Mouse (Mus musculus) hindbrain, embryonic 10.5 days (tissue): Measurements from ENCODE around the gene Cct2. TPM values are rescaled to one million over a fixed set of nuclear protein-coding genes. Genes with fewer than 3 reads are reported as not detected.
A peak's percentile ranks its signal among the peaks of the same experiment; 100 is the strongest.
"Not testable (repeated sequence)": the region's sequence is repeated elsewhere in the genome, so short reads cannot be mapped to it uniquely, and the experiment has no call there.

Experiments
- DNase-seq: peaks from one replicate; pipeline ENCODE4 v3.0.0-alpha.2; 2017; ENCODE audit warnings: low spot score
- H3K27ac ChIP-seq: fragments of 300-500 bp; sonication (generic); 2 replicates; pipeline ENCODE4 v1.5.1; 2016; ENCODE audit warnings: mild to moderate bottlenecking, moderate library complexity
- H3K27me3 ChIP-seq: fragments of 300-500 bp; sonication (generic); 2 replicates; pipeline ENCODE4 v1.6.1; 2016; ENCODE audit warnings: mild to moderate bottlenecking; ENCODE audit not compliant: poor library complexity, insufficient read depth, severe bottlenecking
- H3K36me3 ChIP-seq: fragments of 300-500 bp; sonication (generic); 2 replicates; pipeline ENCODE4 v1.6.1; 2016; ENCODE audit warnings: mild to moderate bottlenecking, moderate library complexity
- H3K4me1 ChIP-seq: fragments of 300-500 bp; sonication (generic); replicated peaks from 2 replicates; pipeline ENCODE4 v1.6.1; 2016; ENCODE audit warnings: mild to moderate bottlenecking
- H3K4me3 ChIP-seq: fragments of 300-500 bp; sonication (generic); 2 replicates; pipeline ENCODE4 v1.5.1; 2016; ENCODE audit warnings: mild to moderate bottlenecking, moderate library complexity
- H3K9me3 ChIP-seq: fragments of 300-500 bp; sonication (generic); 2 replicates; pipeline ENCODE4 v1.6.1; 2016; ENCODE audit warnings: mild to moderate bottlenecking, moderate library complexity
- WGBS: fragments of 180-500 bp; shearing (Covaris S2); methylation state at CpG from one replicate; pipeline ENCODE4 v1.1.7; 2016; 5-methylcytosine and 5-hydroxymethylcytosine counted together
- polyA plus RNA-seq: library from polyadenylated mRNA; unstranded; fragments of >200 nt; fragmentation: Nextera tagmentation; extraction: Ambion mirVana; gene quantifications from 2 replicates; pipeline ENCODE4 v1.2.1, GENCODE M21; 2016

Cct2 gene
- polyA plus RNA-seq, 1 experiment from 2014 or later: 264 TPM

- peak; percentile 33 for DNase-seq
- peaks cover 3% of the 10 kb centered on the region; the same call in 1 of the 2 replicates for H3K27me3 ChIP-seq
- peaks cover 22% of the 10 kb centered on the region for H3K4me1 ChIP-seq
- peak within 1 kb of the TSS; percentile 27 for H3K4me3 ChIP-seq
- H3K36me3 ChIP-seq: peaks cover 22% of the 10 kb centered on the region
- 47% methylated on average over 40 of the region's 40 CpGs for WGBS
- H3K27ac ChIP-seq: peak within 1 kb of the TSS; percentile 13; the same call in 1 of the 2 replicates
- H3K9me3 ChIP-seq: no peaks in the 10 kb centered on the region
Observed at GRCm38 (mm10) chr10:117045175-117046056, 18.2 kb downstream of the Cct2 start, which contains the start of gene Lrrc10. TSS of gene Lrrc10 (plus strand) at chr10:117045341.

GRCm38 (mm10) chr10:117043497-117044166 lies 20.0 kb downstream of the Cct2 start:
- not testable (repeated sequence) for H3K9me3 ChIP-seq
- WGBS: 60% methylated on average over 16 of the region's 16 CpGs

GRCm38 (mm10) chr10:117042295-117042694 lies 21.3 kb downstream of the Cct2 start:
- DNase-seq: no peak
- 88% methylated on average over 14 of the region's 14 CpGs for WGBS
- Histone ChIP-seq H3K4me3 (no peak overlapping the region), H3K27ac (no peak overlapping the region), H3K4me1 (peaks cover 22% of the 10 kb centered on the region), H3K9me3 (no peaks in the 10 kb centered on the region), H3K36me3 (no peaks in the 10 kb centered on the region), H3K27me3 (peaks cover 3% of the 10 kb centered on the region; the same call in 1 of the 2 replicates)

More at GRCm38 (mm10) chr10:117043497-117044166, 20.0 kb downstream of the Cct2 start:
- H3K36me3 ChIP-seq, DNase-seq, H3K4me3 ChIP-seq, H3K27ac ChIP-seq, H3K27me3 ChIP-seq: not testable (repeated sequence)
- H3K4me1 ChIP-seq: peaks cover 22% of the 10 kb centered on the region

- H3K27me3 ChIP-seq: 0 out of 2 replicates have a peak, but pooled peaks cover 3% of the 10 kb centered on the region
- no peaks in the 10 kb centered on the region for H3K9me3 ChIP-seq
- no peak for DNase-seq
- peaks cover 9% of the 10 kb centered on the region for H3K4me1 ChIP-seq
- H3K36me3 ChIP-seq: no peaks in the 10 kb centered on the region
- no peak overlapping the region for H3K4me3 ChIP-seq
- 75% methylated on average over 6 of the region's 6 CpGs for WGBS
- no peak overlapping the region for H3K27ac ChIP-seq
Observed at GRCm38 (mm10) chr10:117040355-117040754, 23.3 kb downstream of the Cct2 start.

- Histone ChIP-seq H3K4me1 (peaks cover 7% of the 10 kb centered on the region), H3K36me3 (no peaks in the 10 kb centered on the region), H3K9me3 (no peaks in the 10 kb centered on the region), H3K27me3 (no peaks in the 10 kb centered on the region), H3K4me3 (no peak overlapping the region), H3K27ac (no peak overlapping the region)
- DNase-seq: peak; percentile 78
- WGBS: 33% methylated on average over 8 of the region's 8 CpGs
Observed at GRCm38 (mm10) chr10:117033785-117034184, 29.8 kb downstream of the Cct2 start.

GRCm38 (mm10) chr10:117031160-117031559 lies 32.5 kb downstream of the Cct2 start:
- peaks cover 16% of the 10 kb centered on the region for H3K4me1 ChIP-seq
- H3K9me3 ChIP-seq: no peaks in the 10 kb centered on the region
- no peak overlapping the region for H3K27ac ChIP-seq
- 0 out of 2 replicates have a peak, but pooled peaks cover 4% of the 10 kb centered on the region for H3K27me3 ChIP-seq
- H3K36me3 ChIP-seq: no peaks in the 10 kb centered on the region
- DNase-seq: no peak
- 93% methylated on average over 3 of the region's 3 CpGs for WGBS
- no peak overlapping the region for H3K4me3 ChIP-seq

- peaks cover 37% of the 10 kb centered on the region for H3K27me3 ChIP-seq
- no peak for DNase-seq
Observed at GRCm38 (mm10) chr10:117026176-117026575, 37.4 kb downstream of the Cct2 start.

GRCm38 (mm10) chr10:117025776-117026175 lies 37.8 kb downstream of the Cct2 start:
- DNase-seq, H3K36me3 ChIP-seq, H3K4me3 ChIP-seq, H3K9me3 ChIP-seq, H3K27ac ChIP-seq: not testable (repeated sequence)
- H3K4me1 ChIP-seq: peaks cover 32% of the 10 kb centered on the region
- peaks cover 37% of the 10 kb centered on the region for H3K27me3 ChIP-seq

More at GRCm38 (mm10) chr10:117026176-117026575, 37.4 kb downstream of the Cct2 start:
- Histone ChIP-seq H3K4me3 (no peak overlapping the region), H3K27ac (no peak overlapping the region), H3K36me3 (no peaks in the 10 kb centered on the region), H3K9me3 (no peaks in the 10 kb centered on the region), H3K4me1 (peaks cover 28% of the 10 kb centered on the region)
- 80% methylated on average over 8 of the region's 8 CpGs for WGBS

GRCm38 (mm10) chr10:117023693-117024092 lies 39.9 kb downstream of the Cct2 start:
- H3K36me3 ChIP-seq: no peaks in the 10 kb centered on the region
- H3K9me3 ChIP-seq: no peaks in the 10 kb centered on the region
- DNase-seq: no peak
- H3K4me3 ChIP-seq: 0 out of 2 replicates have a peak overlapping the region, but pooled peaks have one; percentile 1
- H3K27me3 ChIP-seq: peaks cover 37% of the 10 kb centered on the region
- WGBS: 64% methylated on average over 16 of the region's 16 CpGs
- peaks cover 39% of the 10 kb centered on the region for H3K4me1 ChIP-seq
- no peak overlapping the region; the same call in 1 of the 2 replicates for H3K27ac ChIP-seq

- DNase-seq: peak; percentile 78
Observed at GRCm38 (mm10) chr10:117021020-117021754, 42.4 kb downstream of the Cct2 start.

GRCm38 (mm10) chr10:117018281-117018840 lies 45.3 kb downstream of the Cct2 start:
- Histone ChIP-seq H3K27ac (peak overlapping the region; percentile 24; the same call in 1 of the 2 replicates), H3K36me3 (no peaks in the 10 kb centered on the region), H3K4me1 (peaks cover 39% of the 10 kb centered on the region), H3K4me3 (no peak overlapping the region), H3K27me3 (peaks cover 8% of the 10 kb centered on the region; the same call in 1 of the 2 replicates), H3K9me3 (no peaks in the 10 kb centered on the region)
- no peak for DNase-seq
- WGBS: 40% methylated on average over 7 of the region's 7 CpGs

More at GRCm38 (mm10) chr10:117021020-117021754, 42.4 kb downstream of the Cct2 start:
- peak overlapping the region; percentile 23 for H3K4me3 ChIP-seq
- WGBS: 13% methylated on average over 21 of the region's 21 CpGs
- no peaks in the 10 kb centered on the region for H3K9me3 ChIP-seq
- peaks cover 41% of the 10 kb centered on the region for H3K4me1 ChIP-seq
- peaks cover 33% of the 10 kb centered on the region for H3K27me3 ChIP-seq
- H3K36me3 ChIP-seq: no peaks in the 10 kb centered on the region
- H3K27ac ChIP-seq: peak overlapping the region; percentile 62; the same call in 1 of the 2 replicates

GRCm38 (mm10) chr10:117014565-117014964 lies 49.0 kb downstream of the Cct2 start:
- H3K4me1 ChIP-seq: peaks cover 30% of the 10 kb centered on the region

More at GRCm38 (mm10) chr10:117014565-117014964, 49.0 kb downstream of the Cct2 start:
- no peaks in the 10 kb centered on the region for H3K9me3 ChIP-seq
- H3K27ac ChIP-seq: no peak overlapping the region
- H3K27me3 ChIP-seq: no peaks in the 10 kb centered on the region
- no peaks in the 10 kb centered on the region for H3K36me3 ChIP-seq
- DNase-seq: no peak
- no peak overlapping the region for H3K4me3 ChIP-seq
- 93% methylated on average over 5 of the region's 5 CpGs for WGBS
